Mouse (Mus musculus): ENCODE results near the gene Otud7b. TPM values are rescaled to one million over a fixed set of nuclear protein-coding genes. Genes with fewer than 3 reads are reported as not detected.

The Otud7b gene
- 10 to 100 TPM; 38.1 to 40.1 (median 38.9) TPM for total RNA-seq (2022)

- DNase-seq (ENCODE audit: low spot score in 2 of 2), result peak; percentile 55 to 59
Observed at GRCm38 (mm10) chr3:96104261-96105065, at the start of gene Otud7b. Otud7b (plus strand) TSS chr3:96104527.

- DNase-seq (ENCODE audit: low spot score in 2 of 2), result no peak
Observed at GRCm38 (mm10) chr3:96055294-96055693, 49.0 kb upstream of the Otud7b start.

GRCm38 (mm10) chr3:96056031-96056430 is 48.3 kb upstream of the Otud7b start:
- DNase-seq (ENCODE audit: low spot score in 2 of 2), result no peak

- peak; percentile 80 to 89 for DNase-seq (ENCODE audit: low spot score in 2 of 2)
Observed at GRCm38 (mm10) chr3:96057747-96058204, 46.6 kb upstream of the Otud7b start.

- DNase-seq (ENCODE audit: low spot score in 2 of 2), result peak; percentile 62 to 64
Observed at GRCm38 (mm10) chr3:96058231-96058896, 46.0 kb upstream of the Otud7b start, which contains the start of gene Vps45. Vps45 (minus strand) TSS chr3:96058466.

GRCm38 (mm10) chr3:96060146-96060545 is 44.2 kb upstream of the Otud7b start:
- DNase-seq (ENCODE audit: low spot score in 2 of 2), result no peak

GRCm38 (mm10) chr3:96063299-96063698 is 41.0 kb upstream of the Otud7b start:
- DNase-seq (ENCODE audit: low spot score in 2 of 2), result no peak

- DNase-seq (ENCODE audit: low spot score in 2 of 2), result no peak
Observed at GRCm38 (mm10) chr3:96064217-96064616, 40.1 kb upstream of the Otud7b start.

- no peak for DNase-seq (ENCODE audit: low spot score in 2 of 2)
Observed at GRCm38 (mm10) chr3:96065147-96065546, 39.2 kb upstream of the Otud7b start.

- DNase-seq (ENCODE audit: low spot score in 2 of 2), result peak; percentile 76 to 78
Observed at GRCm38 (mm10) chr3:96065754-96066375, 38.5 kb upstream of the Otud7b start.

- DNase-seq (ENCODE audit: low spot score in 2 of 2), result no peak
Observed at GRCm38 (mm10) chr3:96066741-96067140, 37.6 kb upstream of the Otud7b start.

- no peak for DNase-seq (ENCODE audit: low spot score in 2 of 2)
Observed at GRCm38 (mm10) chr3:96069046-96069445, 35.3 kb upstream of the Otud7b start.

GRCm38 (mm10) chr3:96069542-96069941 is 34.8 kb upstream of the Otud7b start:
- no peak for DNase-seq (ENCODE audit: low spot score in 2 of 2)

- no peak for DNase-seq (ENCODE audit: low spot score in 2 of 2)
Observed at GRCm38 (mm10) chr3:96070241-96070640, 34.1 kb upstream of the Otud7b start.

GRCm38 (mm10) chr3:96072921-96073486 is 31.3 kb upstream of the Otud7b start:
- no peak for DNase-seq (ENCODE audit: low spot score in 2 of 2)

- no peak for DNase-seq (ENCODE audit: low spot score in 2 of 2)
Observed at GRCm38 (mm10) chr3:96078066-96078465, 26.3 kb upstream of the Otud7b start.

- no peak for DNase-seq (ENCODE audit: low spot score in 2 of 2)
Observed at GRCm38 (mm10) chr3:96078711-96079110, 25.6 kb upstream of the Otud7b start.

GRCm38 (mm10) chr3:96081006-96081405 is 23.3 kb upstream of the Otud7b start:
- no peak for DNase-seq (ENCODE audit: low spot score in 2 of 2)

- DNase-seq (ENCODE audit: low spot score in 2 of 2), result no peak
Observed at GRCm38 (mm10) chr3:96081650-96082049, 22.7 kb upstream of the Otud7b start.

GRCm38 (mm10) chr3:96082100-96082499 is 22.2 kb upstream of the Otud7b start:
- DNase-seq (ENCODE audit: low spot score in 2 of 2), result no peak

GRCm38 (mm10) chr3:96082714-96083508 is 21.4 kb upstream of the Otud7b start:
- no peak for DNase-seq (ENCODE audit: low spot score in 2 of 2)
